ENCODE assay signal across 1 mouse cellular context in genomic region chr8:123476911-123477736, GRCm38 (mm10).
TF ChIP-seq lines count a peak whose summit lies in the region.

No protein-coding gene starts in this region.

TF ChIP-seq in ES-E14, 5 proteins besides CTCF, POLR2A, EP300 and RAD21:
- TF ChIP-seq ZNF384 (IDR thresholded peaks at IDR 0.05; ENCODE audit: low read depth, low read length), result no peak
- TF ChIP-seq CHD2 (IDR thresholded peaks at IDR 0.05; ENCODE audit: low read depth, low read length), result no peak
- TF ChIP-seq HCFC1 (IDR thresholded peaks at IDR 0.05; ENCODE audit: borderline replicate concordance, insufficient read depth, low read length), result no peak
- TF ChIP-seq ZC3H11A (IDR thresholded peaks at IDR 0.05; ENCODE audit: borderline replicate concordance, low read depth, low read length), result no peak
- TF ChIP-seq MAFK (IDR thresholded peaks at IDR 0.05; ENCODE audit: insufficient read depth, low read depth, low read length), result no peak
